Mouse (Mus musculus): ENCODE results near the gene Slc29a4. TPM values are rescaled to one million over a fixed set of nuclear protein-coding genes. Genes with fewer than 3 reads are reported as not detected.
A peak's percentile ranks its signal among the peaks of the same experiment; 100 is the strongest.

The Slc29a4 gene
- polyA plus RNA-seq, 1 experiment from 2014 or later = 50.9 TPM

DNA sequence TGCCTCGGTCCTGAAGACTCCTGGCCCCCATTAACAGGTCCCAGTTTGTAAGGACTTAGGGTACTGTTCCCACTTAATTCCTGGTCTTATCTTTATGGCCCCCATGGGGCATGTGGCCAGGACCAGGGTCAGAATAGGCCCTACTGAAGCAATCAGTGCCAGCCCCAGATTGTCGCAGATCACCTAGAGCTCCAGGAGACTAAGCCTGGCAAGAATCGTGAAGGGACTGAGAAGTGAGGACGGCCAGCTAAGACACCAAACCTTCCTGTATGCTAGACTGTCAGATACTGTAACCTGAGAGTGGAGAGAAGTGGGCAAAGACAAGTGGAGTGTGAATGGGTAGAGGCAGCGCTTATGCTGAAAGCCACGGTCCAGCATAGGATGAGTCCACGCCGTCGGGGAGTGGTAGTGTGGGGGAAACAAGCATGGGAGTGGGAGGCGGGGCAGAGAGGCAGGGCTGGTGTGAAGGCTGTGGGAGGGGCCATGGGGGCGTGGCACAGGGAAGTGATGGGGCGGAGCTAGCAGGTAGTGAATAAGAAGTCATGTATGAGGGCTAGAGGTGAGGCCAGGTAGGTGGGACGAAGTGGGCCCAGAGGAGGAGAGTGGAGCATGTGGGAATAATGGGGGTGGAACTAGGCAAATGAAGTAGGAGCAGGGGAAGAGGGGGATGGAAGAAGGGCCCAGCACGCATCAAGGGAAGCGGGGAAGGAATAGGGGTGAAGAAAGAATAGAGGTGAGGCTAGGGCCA, 8.7 kb downstream of the Slc29a4 start:
- peaks cover 19% of the 10 kb centered on the region for H3K36me3 ChIP-seq (ENCODE audit: poor library complexity, severe bottlenecking)
- peaks cover 22% of the 10 kb centered on the region for H3K27me3 ChIP-seq
- ATAC-seq = peak; percentile 19
- peaks cover 20% of the 10 kb centered on the region for H3K4me1 ChIP-seq
- peak overlapping the region; percentile 82 for H3K4me3 ChIP-seq
- WGBS = 9% methylated on average over 15 of the region's 15 CpGs
- no peak overlapping the region for H3K9ac ChIP-seq
- H3K27ac ChIP-seq = no peak overlapping the region
- peak overlapping the region; percentile 83 for H3K4me2 ChIP-seq
- H3K9me3 ChIP-seq (replicated peaks) = no peaks in the 10 kb centered on the region

DNA sequence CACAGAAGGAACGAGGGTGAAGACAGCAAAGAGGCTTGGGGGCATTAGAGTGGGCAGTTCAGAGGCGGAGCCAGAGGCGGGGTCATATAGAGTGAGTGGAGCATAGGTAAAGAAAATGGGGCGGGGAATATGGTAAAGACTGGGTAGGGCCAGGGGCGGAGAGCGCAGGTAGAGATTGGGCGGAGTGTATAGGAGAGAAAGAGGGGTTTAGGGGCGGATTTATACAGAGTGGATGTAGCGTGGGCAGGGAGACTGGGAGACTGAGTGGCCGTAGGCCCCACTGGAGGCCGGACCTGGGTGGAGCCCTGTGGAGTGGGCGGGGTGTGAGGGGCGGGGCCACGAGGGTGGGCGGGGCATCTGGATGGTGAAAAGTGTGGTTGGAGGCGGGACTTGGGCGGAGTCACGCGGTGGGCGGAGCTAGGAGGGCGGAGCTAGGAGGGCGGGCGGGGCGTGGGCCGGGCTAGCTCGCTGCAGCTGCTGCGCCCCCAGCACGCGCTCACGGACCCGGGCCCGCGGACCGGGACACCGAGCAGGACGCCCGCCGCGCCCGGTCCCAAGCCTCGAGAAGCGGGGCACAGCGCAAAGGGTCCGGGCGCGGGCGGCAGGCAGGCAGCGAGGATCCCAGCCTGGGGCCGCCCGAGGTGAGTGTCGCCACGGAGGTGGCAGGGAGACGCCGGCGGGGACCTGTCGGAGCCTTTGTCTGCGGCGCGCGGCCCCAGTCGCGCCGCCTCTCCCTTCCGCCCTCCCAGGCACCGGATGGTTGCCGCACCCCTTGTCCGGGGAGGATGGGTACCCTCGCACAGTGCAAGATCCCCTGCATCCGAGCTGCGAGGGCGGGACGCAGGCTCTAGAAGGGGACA, 9.6 kb downstream of the Slc29a4 start:
- H3K27me3 ChIP-seq = peaks cover 22% of the 10 kb centered on the region
- peaks cover 20% of the 10 kb centered on the region for H3K4me1 ChIP-seq
- 0 out of 2 replicates have a peak overlapping the region, but pooled peaks have one; percentile 19 for H3K27ac ChIP-seq
- under 1% methylated on average over 65 of the region's 72 CpGs for WGBS
- no peaks in the 10 kb centered on the region for H3K9me3 ChIP-seq (replicated peaks)
- H3K9ac ChIP-seq = peak overlapping the region; percentile 92
- H3K36me3 ChIP-seq (ENCODE audit: poor library complexity, severe bottlenecking) = peaks cover 25% of the 10 kb centered on the region
- peak overlapping the region; percentile 83 for H3K4me2 ChIP-seq
- ATAC-seq = peak; percentile 86
- peak overlapping the region; percentile 82 for H3K4me3 ChIP-seq

DNA sequence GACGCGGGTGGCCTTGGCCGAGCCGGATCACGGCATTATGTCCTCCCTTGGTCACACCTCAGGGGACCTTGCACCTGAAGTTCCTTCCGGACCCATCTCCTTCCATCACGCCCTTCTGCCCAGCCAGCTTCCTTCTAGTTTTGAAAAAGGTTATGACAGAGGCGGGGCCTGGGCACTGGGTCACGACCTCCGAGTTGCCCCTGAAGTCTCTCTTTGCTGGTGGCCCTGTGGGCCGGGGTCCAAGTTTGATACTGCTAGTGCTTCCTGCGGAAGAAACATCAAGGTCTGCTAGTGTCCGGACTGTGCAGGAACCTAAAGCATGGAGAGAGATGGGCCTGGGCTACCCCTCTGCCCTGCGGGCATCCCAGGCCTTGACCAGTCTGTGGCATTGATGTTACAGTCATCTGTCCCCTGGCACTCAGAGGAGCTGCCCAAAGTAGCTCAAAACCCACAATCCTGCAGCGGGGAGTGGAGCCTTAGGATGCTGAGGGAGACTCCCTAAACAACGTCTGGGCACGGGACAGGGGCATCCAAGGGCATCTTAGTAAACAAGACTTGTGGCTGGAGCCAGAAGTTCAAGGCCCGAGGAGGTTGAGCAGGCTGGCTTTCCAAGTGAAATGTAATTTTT, 10.3 kb downstream of the Slc29a4 start:
- ATAC-seq = no peak
- H3K4me1 ChIP-seq = peaks cover 20% of the 10 kb centered on the region
- peak overlapping the region; percentile 83 for H3K4me2 ChIP-seq
- H3K9ac ChIP-seq = peak overlapping the region; percentile 92
- no peaks in the 10 kb centered on the region for H3K9me3 ChIP-seq (replicated peaks)
- peaks cover 32% of the 10 kb centered on the region for H3K36me3 ChIP-seq (ENCODE audit: poor library complexity, severe bottlenecking)
- WGBS = 22% methylated on average over 18 of the region's 18 CpGs
- peaks cover 22% of the 10 kb centered on the region for H3K27me3 ChIP-seq
- peak overlapping the region; percentile 82 for H3K4me3 ChIP-seq
- no peak overlapping the region for H3K27ac ChIP-seq

DNA sequence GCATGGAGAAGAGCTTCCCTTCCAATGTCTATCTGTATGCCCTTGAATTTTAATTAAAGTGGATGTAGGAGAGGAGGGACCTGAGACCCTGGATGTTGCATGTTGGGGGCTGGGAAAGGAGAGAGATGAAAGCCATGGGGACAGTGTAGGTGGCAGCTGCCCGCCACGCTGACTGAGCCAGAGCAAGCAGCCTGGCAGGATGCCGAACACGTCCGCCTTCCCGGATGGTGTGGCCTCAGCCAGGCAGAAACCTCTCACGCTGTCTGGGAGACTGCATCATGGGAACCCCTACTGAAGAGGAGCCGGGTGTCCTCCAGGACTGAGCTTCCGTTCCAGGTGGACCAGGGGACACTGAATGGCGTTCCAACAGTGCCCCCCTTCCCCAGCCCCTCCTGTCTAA, 11.3 kb downstream of the Slc29a4 start:
- peaks cover 41% of the 10 kb centered on the region for H3K36me3 ChIP-seq (ENCODE audit: poor library complexity, severe bottlenecking)
- peak overlapping the region; percentile 83 for H3K4me2 ChIP-seq
- peaks cover 19% of the 10 kb centered on the region for H3K27me3 ChIP-seq
- H3K27ac ChIP-seq = no peak overlapping the region
- ATAC-seq = no peak
- WGBS = 91% methylated on average over 10 of the region's 10 CpGs
- H3K9ac ChIP-seq = peak overlapping the region; percentile 92
- peak overlapping the region; percentile 82 for H3K4me3 ChIP-seq
- no peaks in the 10 kb centered on the region for H3K9me3 ChIP-seq (replicated peaks)
- H3K4me1 ChIP-seq = peaks cover 20% of the 10 kb centered on the region

DNA sequence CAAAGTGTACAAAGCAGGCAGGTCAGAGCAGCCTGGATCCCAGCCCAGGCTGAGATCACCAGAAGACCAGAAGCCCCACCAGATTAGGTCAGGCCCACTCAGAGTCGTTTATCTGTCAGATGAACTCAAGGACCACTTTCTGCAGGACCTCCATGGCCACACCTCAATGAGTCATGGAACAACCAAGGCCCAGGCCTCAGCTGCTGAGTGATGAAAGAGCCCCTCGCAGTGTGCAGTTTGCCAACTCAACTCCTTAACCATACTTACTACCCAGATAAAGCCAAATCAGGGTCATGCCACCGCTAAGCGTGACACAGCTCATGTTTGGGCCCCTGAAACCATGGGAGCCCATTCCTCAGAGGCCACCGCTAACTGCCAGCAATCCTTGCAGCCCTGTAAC, 15.4 kb downstream of the Slc29a4 start:
- WGBS = 93% methylated on average over 5 of the region's 5 CpGs
- Histone ChIP-seq H3K4me2 (no peak overlapping the region), H3K27me3 (no peaks in the 10 kb centered on the region), H3K4me1 (peaks cover 15% of the 10 kb centered on the region), H3K27ac (no peak overlapping the region), H3K9ac (no peak overlapping the region), H3K9me3 (replicated peaks) (peaks cover 4% of the 10 kb centered on the region; the same call in 1 of the 2 replicates), H3K4me3 (no peak overlapping the region), H3K36me3 (ENCODE audit: poor library complexity, severe bottlenecking) (peaks cover 80% of the 10 kb centered on the region)
- ATAC-seq = no peak

DNA sequence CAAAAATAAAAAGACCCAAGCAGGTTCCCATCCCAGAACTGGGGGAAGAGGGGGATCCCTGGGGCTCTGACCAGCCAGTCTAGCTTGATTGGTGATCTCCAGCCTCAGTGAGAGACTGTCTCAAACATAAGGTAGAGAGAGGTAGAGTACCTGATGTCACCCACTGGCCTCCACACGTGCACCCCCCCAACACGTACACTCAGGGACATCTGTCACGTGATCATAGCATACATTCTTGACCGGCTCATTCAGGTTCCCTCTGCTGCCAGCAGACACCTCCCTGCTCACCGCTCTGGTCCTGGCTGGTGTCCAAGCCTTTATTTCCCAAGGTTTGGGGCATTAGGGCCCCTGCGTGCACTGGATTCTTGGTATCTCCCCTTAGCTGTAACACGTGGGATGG, 17.1 kb downstream of the Slc29a4 start:
- no peaks in the 10 kb centered on the region for H3K27me3 ChIP-seq
- H3K36me3 ChIP-seq (ENCODE audit: poor library complexity, severe bottlenecking) = peaks cover 90% of the 10 kb centered on the region
- peaks cover 4% of the 10 kb centered on the region; the same call in 1 of the 2 replicates for H3K9me3 ChIP-seq (replicated peaks)
- ATAC-seq = no peak
- H3K9ac ChIP-seq = no peak overlapping the region
- no peak overlapping the region for H3K27ac ChIP-seq
- H3K4me3 ChIP-seq = no peak overlapping the region
- H3K4me2 ChIP-seq = no peak overlapping the region
- WGBS = 82% methylated on average over 7 of the region's 7 CpGs
- no peaks in the 10 kb centered on the region for H3K4me1 ChIP-seq

DNA sequence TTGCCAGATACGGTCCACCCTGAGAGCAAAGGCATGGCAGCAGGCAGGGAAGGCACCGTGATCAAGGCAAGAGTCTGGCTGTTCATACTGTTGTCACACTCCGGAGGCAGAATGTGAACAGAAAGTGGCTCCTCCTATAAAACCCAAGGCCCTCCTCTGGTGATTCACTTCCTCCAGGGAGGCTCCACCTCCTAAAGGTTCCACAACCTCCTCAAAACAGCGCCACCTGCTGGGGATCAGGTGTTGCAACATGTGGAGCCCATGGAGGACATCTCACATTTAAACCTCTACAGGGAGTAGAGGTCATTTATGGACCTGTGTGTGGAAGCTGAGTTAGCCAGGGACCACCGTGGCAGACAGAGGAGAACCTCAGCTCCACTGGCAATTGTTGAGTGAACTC, 20.1 kb downstream of the Slc29a4 start:
- Histone ChIP-seq H3K27me3 (no peaks in the 10 kb centered on the region), H3K4me1 (no peaks in the 10 kb centered on the region), H3K27ac (no peak overlapping the region), H3K36me3 (ENCODE audit: poor library complexity, severe bottlenecking) (peaks cover 82% of the 10 kb centered on the region), H3K9me3 (replicated peaks) (peaks cover 4% of the 10 kb centered on the region; the same call in 1 of the 2 replicates), H3K9ac (no peak overlapping the region), H3K4me2 (no peak overlapping the region), H3K4me3 (no peak overlapping the region)
- WGBS = 92% methylated on average over 5 of the region's 5 CpGs
- ATAC-seq = no peak

DNA sequence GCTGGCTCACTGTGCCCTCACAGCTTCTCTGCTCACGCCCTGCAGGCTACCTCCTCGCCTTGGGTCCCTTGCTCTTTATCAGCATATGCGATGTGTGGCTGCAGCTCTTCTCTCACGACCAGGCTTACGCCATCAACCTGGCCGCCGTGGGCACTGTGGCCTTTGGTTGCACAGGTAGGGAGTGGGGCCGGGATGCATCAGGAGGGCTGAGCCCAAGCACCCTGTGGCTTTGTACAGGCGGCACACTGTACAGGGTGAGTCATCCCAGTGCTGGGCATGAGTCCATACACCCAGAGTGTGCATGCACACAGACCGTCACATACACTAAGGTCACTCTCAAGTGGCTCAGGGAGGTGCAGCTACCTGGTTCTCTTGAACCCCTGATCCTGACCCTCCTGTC, 21.7 kb downstream of the Slc29a4 start:
- Histone ChIP-seq H3K27me3 (no peaks in the 10 kb centered on the region), H3K4me3 (no peak overlapping the region), H3K9me3 (replicated peaks) (peaks cover 4% of the 10 kb centered on the region; the same call in 1 of the 2 replicates), H3K4me2 (no peak overlapping the region), H3K4me1 (no peaks in the 10 kb centered on the region), H3K27ac (no peak overlapping the region), H3K36me3 (ENCODE audit: poor library complexity, severe bottlenecking) (peaks cover 80% of the 10 kb centered on the region), H3K9ac (no peak overlapping the region)
- ATAC-seq = no peak
- 93% methylated on average over 10 of the region's 10 CpGs for WGBS

DNA sequence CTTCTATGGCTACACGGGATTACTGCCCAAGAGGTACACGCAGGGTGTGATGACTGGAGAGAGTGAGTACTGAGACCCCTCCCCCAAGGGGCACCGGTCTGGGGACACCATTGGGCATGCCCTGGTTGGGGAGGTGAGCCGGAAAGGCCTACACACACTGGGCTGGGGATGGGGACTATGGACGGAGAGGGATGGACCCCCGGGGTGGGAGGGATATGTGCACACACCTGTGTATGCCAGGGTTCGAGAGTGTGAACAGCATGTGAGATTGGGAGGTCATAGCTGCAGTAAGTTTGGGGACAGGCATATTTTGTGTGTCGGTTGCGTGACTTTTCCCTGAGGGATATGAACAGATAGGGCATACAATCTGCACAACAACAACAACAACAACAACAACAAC, 22.7 kb downstream of the Slc29a4 start:
- no peak overlapping the region for H3K9ac ChIP-seq
- WGBS = 88% methylated on average over 9 of the region's 9 CpGs
- peaks cover 78% of the 10 kb centered on the region for H3K36me3 ChIP-seq (ENCODE audit: poor library complexity, severe bottlenecking)
- ATAC-seq = no peak
- H3K4me1 ChIP-seq = no peaks in the 10 kb centered on the region
- H3K9me3 ChIP-seq (replicated peaks) = peaks cover 4% of the 10 kb centered on the region; the same call in 1 of the 2 replicates
- H3K4me3 ChIP-seq = no peak overlapping the region
- no peak overlapping the region for H3K4me2 ChIP-seq
- H3K27me3 ChIP-seq = no peaks in the 10 kb centered on the region
- no peak overlapping the region for H3K27ac ChIP-seq

DNA sequence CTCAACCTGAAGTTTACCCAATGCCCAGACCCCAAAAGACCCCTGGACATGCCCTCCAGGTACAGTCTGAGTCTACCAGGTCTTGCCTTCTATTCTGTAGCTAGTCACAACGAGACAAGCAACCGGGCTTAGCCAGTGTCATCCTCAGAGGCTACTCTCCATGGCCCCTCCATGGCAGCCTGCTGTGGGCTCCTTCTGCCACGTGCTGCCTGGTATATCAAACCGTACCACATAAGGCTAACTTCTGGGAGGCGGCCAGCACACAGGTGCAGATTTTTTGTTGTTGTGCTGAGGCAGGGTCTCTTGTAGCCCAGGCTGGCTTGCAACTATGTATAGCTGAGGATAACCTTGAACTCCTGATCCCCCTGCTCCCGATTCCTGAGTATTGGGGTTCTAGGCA, 23.7 kb downstream of the Slc29a4 start:
- no peak overlapping the region for H3K4me2 ChIP-seq
- no peak overlapping the region for H3K4me3 ChIP-seq
- ATAC-seq = no peak
- no peak overlapping the region for H3K27ac ChIP-seq
- no peaks in the 10 kb centered on the region for H3K4me1 ChIP-seq
- peaks cover 76% of the 10 kb centered on the region for H3K36me3 ChIP-seq (ENCODE audit: poor library complexity, severe bottlenecking)
- H3K9ac ChIP-seq = no peak overlapping the region
- H3K27me3 ChIP-seq = no peaks in the 10 kb centered on the region
- peaks cover 4% of the 10 kb centered on the region; the same call in 1 of the 2 replicates for H3K9me3 ChIP-seq (replicated peaks)
- WGBS = 88% methylated on average over 6 of the region's 6 CpGs

DNA sequence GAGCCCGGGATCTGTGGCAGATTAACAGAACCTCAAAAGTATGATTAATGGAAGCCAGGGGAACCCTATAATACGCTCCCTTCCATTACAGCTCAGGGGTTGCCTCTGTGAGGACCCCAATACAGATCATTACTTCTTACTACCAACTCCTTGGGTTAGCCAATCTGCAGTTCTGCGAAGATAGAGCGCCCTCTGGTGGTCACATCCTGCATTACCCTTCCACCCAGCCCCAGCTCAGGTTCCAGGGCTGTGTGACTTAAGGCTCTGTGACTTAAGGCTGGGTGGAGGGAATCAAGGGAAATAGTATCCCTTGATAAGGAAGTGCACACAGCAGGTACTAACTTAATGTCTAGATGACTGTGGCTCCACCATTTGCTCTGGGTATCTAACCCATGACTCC, 25.7 kb downstream of the Slc29a4 start:
- ATAC-seq = peak; percentile 62
- 21% methylated on average over 4 of the region's 4 CpGs for WGBS
- H3K9ac ChIP-seq = no peak overlapping the region
- no peak overlapping the region for H3K4me2 ChIP-seq
- H3K9me3 ChIP-seq (replicated peaks) = no peaks in the 10 kb centered on the region
- no peaks in the 10 kb centered on the region for H3K27me3 ChIP-seq
- H3K27ac ChIP-seq = no peak overlapping the region
- no peaks in the 10 kb centered on the region for H3K4me1 ChIP-seq
- peaks cover 74% of the 10 kb centered on the region for H3K36me3 ChIP-seq (ENCODE audit: poor library complexity, severe bottlenecking)
- no peak overlapping the region for H3K4me3 ChIP-seq

DNA sequence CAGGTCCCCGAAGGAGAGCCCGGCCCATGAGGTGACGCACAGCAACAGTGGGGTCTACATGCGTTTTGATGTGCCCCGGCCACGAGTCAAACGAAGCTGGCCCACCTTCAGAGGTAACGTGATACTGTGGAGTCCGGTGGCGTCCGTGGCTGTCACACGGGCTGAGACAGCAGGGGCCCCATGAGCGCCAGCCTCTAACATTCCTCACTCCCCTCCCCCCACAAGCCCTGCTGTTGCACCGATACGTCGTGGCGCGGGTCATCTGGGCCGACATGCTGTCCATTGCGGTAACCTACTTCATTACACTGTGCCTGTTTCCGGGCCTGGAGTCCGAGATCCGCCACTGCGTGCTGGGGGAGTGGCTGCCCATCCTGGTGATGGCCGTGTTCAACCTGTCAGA, 26.2 kb downstream of the Slc29a4 start:
- Histone ChIP-seq H3K27me3 (no peaks in the 10 kb centered on the region), H3K27ac (no peak overlapping the region), H3K4me2 (no peak overlapping the region), H3K4me3 (no peak overlapping the region), H3K4me1 (no peaks in the 10 kb centered on the region), H3K9ac (no peak overlapping the region), H3K9me3 (replicated peaks) (no peaks in the 10 kb centered on the region), H3K36me3 (ENCODE audit: poor library complexity, severe bottlenecking) (peaks cover 73% of the 10 kb centered on the region)
- WGBS = 72% methylated on average over 25 of the region's 25 CpGs
- peak; percentile 22; the same call in 1 of the 2 replicates for ATAC-seq

All from forebrain, embryonic 13.5 days (tissue).